Mouse (Mus musculus): ENCODE data around the gene Satb2. TPM values are rescaled to one million over a fixed set of nuclear protein-coding genes. Genes with fewer than 3 reads are reported as not detected.

Satb2 gene
- total and polyA plus RNA-seq, 3 experiments: 0.38 TPM; not detected in 2

DNA sequence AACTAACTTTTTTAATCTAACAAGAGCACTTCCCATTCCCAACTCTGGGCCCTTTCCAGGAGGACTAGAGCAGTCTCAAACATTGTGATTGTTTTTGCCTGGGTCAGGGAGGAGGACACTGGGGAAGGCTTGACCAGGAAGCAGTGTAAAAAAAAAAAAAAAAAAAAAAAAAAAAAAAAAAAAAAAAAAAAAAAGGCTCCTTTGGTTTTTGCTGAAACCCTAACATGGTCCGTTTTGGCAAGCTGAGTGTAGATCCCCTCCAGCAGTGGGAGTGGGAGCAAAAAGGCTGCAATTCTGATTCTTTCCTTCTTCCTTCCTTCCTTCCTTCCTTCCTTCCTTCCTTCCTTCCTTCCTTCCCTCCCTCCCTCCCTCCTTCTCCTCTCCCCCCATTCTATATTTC is 3.1 kb upstream of the Satb2 start:
- DNase-seq (ENCODE audit: low spot score) (no peak), ATAC-seq (ENCODE audit: extremely low read depth, insufficient number of reproducible peaks, low FRiP score, poor library complexity, severe bottlenecking) (no peak)
- Histone ChIP-seq H3K27me3 (ENCODE audit: insufficient read depth, low read length) (no peaks in the 10 kb centered on the region; the same call in 1 of the 2 replicates), H3K36me3 (replicated peaks) (no peaks in the 10 kb centered on the region), H3K4me3 (ENCODE audit: low read depth, low read length) (no peak overlapping the region), H3K4me1 (ENCODE audit: insufficient read depth, low read depth, low read length) (no peaks in the 10 kb centered on the region), H3K9me3 (replicated peaks) (peaks cover 73% of the 10 kb centered on the region)
- no peak for TF ChIP-seq POLR2AphosphoS5 (IDR thresholded peaks at IDR 0.05; ENCODE audit: insufficient replicate concordance, low read depth, low read length)

DNA sequence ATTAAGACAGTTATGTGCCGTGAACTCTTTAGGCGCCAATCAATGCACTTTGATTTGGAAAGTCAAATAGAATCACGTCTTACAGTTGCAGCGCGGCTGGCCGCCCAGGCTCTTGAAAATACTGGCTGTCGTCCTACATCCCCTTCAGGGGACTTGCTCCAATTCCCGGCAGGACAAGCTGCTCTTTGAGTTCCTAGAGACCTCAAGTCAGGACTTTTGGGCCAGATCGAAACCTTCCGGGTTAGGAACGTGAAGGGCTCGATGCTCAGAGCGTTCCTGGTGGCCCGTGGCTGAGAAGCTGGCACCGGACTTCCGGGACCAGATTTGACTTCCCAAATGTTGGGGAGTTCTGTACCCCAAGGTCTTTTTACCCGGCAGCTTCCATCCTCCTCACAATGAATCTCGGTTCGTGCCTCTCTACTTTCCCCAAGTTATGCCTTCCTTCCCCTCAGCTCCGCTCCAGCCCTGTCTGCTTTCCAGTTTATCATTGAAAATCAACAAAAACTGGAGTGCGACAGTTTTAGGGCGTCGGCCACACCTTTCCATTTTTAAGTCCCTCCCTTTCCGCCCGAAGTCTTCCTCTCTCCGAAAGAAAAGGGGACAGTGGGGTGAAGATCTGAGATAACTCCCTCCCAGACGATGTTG is 2.3 kb upstream of the Satb2 start:
- TF ChIP-seq CTCF (IDR thresholded peaks at IDR 0.05; ENCODE audit: low read depth, low read length) (no peak), TAL1 (conservative IDR thresholded peaks at IDR 0.05; ENCODE audit: low read depth, low read length) (no peak), POLR2AphosphoS5 (IDR thresholded peaks at IDR 0.05; ENCODE audit: insufficient replicate concordance, low read depth, low read length) (no peak), GATA2 (IDR thresholded peaks at IDR 0.05; ENCODE audit: borderline replicate concordance, low read depth, low read length) (no peak), GATA1 (IDR thresholded peaks at IDR 0.05; ENCODE audit: borderline replicate concordance, low read length) (no peak)
- H3K36me3 ChIP-seq (replicated peaks): no peaks in the 10 kb centered on the region
- H3K4me3 ChIP-seq (ENCODE audit: low read depth, low read length): no peak overlapping the region
- H3K9me3 ChIP-seq (replicated peaks): peaks cover 81% of the 10 kb centered on the region
- H3K27me3 ChIP-seq (ENCODE audit: insufficient read depth, low read length): no peaks in the 10 kb centered on the region; the same call in 1 of the 2 replicates
- DNase-seq (ENCODE audit: low spot score): no peak
- no peaks in the 10 kb centered on the region for H3K4me1 ChIP-seq (ENCODE audit: insufficient read depth, low read depth, low read length)
- ATAC-seq (ENCODE audit: extremely low read depth, insufficient number of reproducible peaks, low FRiP score, poor library complexity, severe bottlenecking): no peak

DNA sequence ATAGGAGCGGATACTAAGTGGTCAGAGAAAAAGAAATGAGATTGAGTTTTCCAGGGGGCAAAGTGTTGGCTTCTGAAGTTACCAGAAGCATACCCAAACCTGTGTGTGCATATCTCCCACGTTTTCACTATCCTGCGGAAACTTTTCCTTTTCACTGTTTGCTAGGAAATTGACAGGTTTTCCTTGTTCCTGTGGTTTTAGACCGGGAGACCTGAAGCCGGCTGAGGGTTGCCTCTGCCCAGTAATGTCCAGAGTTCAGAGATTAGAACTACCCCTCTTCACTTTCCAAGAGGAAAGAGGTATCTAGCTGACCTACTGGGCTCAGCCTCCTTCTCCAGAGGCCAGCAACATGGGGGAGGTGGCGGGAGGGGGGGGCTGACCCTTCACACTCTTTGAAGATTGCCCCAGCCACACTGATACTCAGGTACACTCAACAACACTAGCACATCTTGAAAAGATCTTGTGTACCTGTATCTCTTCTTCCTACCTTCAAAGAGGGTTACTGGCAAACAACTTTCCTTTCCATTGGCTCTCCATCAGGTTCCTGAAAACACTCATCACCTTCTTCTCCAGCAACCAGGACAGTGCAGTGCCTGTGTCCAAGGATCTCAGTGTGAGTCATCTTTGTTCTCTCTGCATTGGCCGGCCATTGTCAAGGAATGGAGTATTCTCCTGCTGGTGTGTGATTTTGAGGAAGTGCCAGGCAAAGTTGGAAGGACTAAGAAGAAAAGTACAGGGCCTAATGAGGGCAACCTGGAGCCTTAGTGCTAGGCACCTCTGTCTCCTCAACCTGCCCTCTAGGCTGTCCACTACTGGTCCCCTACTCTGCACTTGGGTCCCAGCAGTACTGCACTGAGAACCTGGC is 1.3 kb upstream of the Satb2 start:
- ATAC-seq (ENCODE audit: extremely low read depth, insufficient number of reproducible peaks, low FRiP score, poor library complexity, severe bottlenecking): no peak
- Histone ChIP-seq H3K27me3 (ENCODE audit: insufficient read depth, low read length) (no peaks in the 10 kb centered on the region; the same call in 1 of the 2 replicates), H3K36me3 (replicated peaks) (no peaks in the 10 kb centered on the region), H3K9me3 (replicated peaks) (peaks cover 81% of the 10 kb centered on the region), H3K4me1 (ENCODE audit: insufficient read depth, low read depth, low read length) (no peaks in the 10 kb centered on the region), H3K4me3 (ENCODE audit: low read depth, low read length) (no peak overlapping the region)
- DNase-seq (ENCODE audit: low spot score): no peak
- TF ChIP-seq CTCF (IDR thresholded peaks at IDR 0.05; ENCODE audit: low read depth, low read length): no peak
- no peak for TF ChIP-seq GATA2 (IDR thresholded peaks at IDR 0.05; ENCODE audit: borderline replicate concordance, low read depth, low read length)
- no peak for TF ChIP-seq TAL1 (conservative IDR thresholded peaks at IDR 0.05; ENCODE audit: low read depth, low read length)
- TF ChIP-seq POLR2AphosphoS5 (IDR thresholded peaks at IDR 0.05; ENCODE audit: insufficient replicate concordance, low read depth, low read length): no peak
- no peak for TF ChIP-seq GATA1 (IDR thresholded peaks at IDR 0.05; ENCODE audit: borderline replicate concordance, low read length)

DNA sequence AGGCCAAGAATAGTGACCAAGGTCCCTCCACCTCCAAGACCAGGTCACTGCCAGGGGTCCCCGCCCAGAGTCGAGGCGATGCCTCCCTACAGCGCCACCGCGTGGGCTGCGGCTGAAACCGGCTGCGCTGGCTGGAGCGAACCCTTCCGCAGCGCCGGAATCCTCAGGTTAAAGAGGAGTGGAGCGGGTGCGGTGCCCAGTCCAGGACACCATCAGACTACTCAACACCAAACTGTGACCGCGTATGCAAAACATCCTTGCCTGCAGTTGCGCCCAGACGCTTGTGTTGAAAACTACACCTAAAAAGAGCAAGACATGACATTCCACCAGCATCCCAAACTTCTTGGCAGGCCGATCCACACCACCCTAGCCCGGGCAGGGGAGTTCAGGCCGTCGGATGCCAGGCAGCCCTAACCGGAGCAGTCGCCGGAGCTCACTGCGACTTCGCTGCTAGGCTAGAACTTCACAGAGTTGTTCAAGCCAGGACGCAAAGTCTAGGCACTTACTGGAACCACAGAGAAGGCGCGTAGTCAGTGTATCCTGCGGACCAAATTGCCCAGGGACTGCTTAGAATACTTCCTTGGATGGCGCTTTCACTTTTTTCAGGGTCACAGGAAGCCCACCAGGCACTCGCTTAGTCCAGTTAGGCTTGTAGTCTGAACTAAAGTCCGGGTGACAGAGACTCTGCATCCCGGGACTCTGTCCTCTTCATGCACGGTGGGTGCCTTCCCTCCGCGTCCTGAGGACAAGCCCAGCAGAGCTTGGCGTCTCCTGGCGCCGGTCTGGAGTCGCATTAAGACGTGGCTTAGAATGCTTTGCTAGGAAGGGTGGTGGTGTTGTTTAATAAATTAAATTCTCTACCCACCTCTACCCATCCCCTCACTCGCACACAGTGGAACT is 999 bp downstream of the Satb2 start:
- H3K27me3 ChIP-seq (ENCODE audit: insufficient read depth, low read length): no peaks in the 10 kb centered on the region; the same call in 1 of the 2 replicates
- TF ChIP-seq TAL1 (conservative IDR thresholded peaks at IDR 0.05; ENCODE audit: low read depth, low read length): no peak
- no peak for TF ChIP-seq GATA2 (IDR thresholded peaks at IDR 0.05; ENCODE audit: borderline replicate concordance, low read depth, low read length)
- TF ChIP-seq POLR2AphosphoS5 (IDR thresholded peaks at IDR 0.05; ENCODE audit: insufficient replicate concordance, low read depth, low read length): no peak
- no peak for TF ChIP-seq CTCF (IDR thresholded peaks at IDR 0.05; ENCODE audit: low read depth, low read length)
- TF ChIP-seq GATA1 (IDR thresholded peaks at IDR 0.05; ENCODE audit: borderline replicate concordance, low read length): no peak
- H3K4me3 ChIP-seq (ENCODE audit: low read depth, low read length): no peak overlapping the region
- no peak for ATAC-seq (ENCODE audit: extremely low read depth, insufficient number of reproducible peaks, low FRiP score, poor library complexity, severe bottlenecking)
- H3K9me3 ChIP-seq (replicated peaks): peaks cover 71% of the 10 kb centered on the region
- no peaks in the 10 kb centered on the region for H3K36me3 ChIP-seq (replicated peaks)
- no peak for DNase-seq (ENCODE audit: low spot score)
- H3K4me1 ChIP-seq (ENCODE audit: insufficient read depth, low read depth, low read length): no peaks in the 10 kb centered on the region

DNA sequence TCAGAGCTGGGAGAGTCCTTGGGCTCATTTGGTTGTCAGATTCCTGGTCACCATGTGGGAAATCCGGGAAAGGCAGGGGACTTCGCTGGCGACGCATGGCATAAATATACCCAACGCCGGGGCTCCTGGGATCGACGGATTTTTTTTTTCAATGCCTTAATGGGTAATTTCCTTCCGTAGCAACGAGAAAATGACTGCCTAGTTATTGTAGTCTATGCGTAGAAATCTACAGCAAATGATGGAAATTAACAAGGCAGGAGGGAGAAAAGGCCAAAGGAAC is 1.7 kb downstream of the Satb2 start:
- DNase-seq (ENCODE audit: low spot score) (no peak), ATAC-seq (ENCODE audit: extremely low read depth, insufficient number of reproducible peaks, low FRiP score, poor library complexity, severe bottlenecking) (no peak)
- Histone ChIP-seq H3K9me3 (replicated peaks) (peaks cover 71% of the 10 kb centered on the region), H3K4me1 (ENCODE audit: insufficient read depth, low read depth, low read length) (no peaks in the 10 kb centered on the region), H3K36me3 (replicated peaks) (no peaks in the 10 kb centered on the region), H3K4me3 (ENCODE audit: low read depth, low read length) (no peak overlapping the region), H3K27me3 (ENCODE audit: insufficient read depth, low read length) (no peaks in the 10 kb centered on the region; the same call in 1 of the 2 replicates)
- TF ChIP-seq TAL1 (conservative IDR thresholded peaks at IDR 0.05; ENCODE audit: low read depth, low read length) (no peak), POLR2AphosphoS5 (IDR thresholded peaks at IDR 0.05; ENCODE audit: insufficient replicate concordance, low read depth, low read length) (no peak), CTCF (IDR thresholded peaks at IDR 0.05; ENCODE audit: low read depth, low read length) (no peak), GATA1 (IDR thresholded peaks at IDR 0.05; ENCODE audit: borderline replicate concordance, low read length) (no peak), GATA2 (IDR thresholded peaks at IDR 0.05; ENCODE audit: borderline replicate concordance, low read depth, low read length) (no peak)

All from G1E (cell line).